Mouse (Mus musculus) ovary, adult 18-20 months (tissue): Measurements from ENCODE around the gene Pof1b.

Experiments used
- DNase-seq: peaks from one replicate; pipeline ENCODE4 v3.0.0; 2022; ENCODE audit warnings: low spot score, mixed read lengths

The Pof1b gene

DNA sequence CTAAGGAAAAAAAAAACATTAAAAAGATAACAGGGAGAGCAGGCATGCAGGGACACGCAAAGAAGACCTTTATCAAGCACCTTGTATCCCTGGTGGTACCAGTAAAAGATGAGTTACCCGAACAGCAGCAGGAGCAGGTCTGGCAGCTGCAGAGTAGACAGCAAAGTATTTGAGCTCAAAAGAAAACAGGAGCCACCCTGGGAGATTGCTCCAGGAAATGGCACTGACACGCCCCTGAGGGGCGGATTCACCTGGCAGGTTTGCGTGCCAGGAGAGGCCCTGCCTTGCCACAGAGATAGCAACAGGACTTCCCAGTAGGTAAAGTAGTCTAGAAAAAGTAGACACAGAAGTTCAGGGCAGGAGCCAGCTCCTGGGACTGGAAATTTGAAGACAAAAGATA, at the start of gene Pof1b:
Gene Pof1b (minus strand): TSS at position 144 of the 400 bp plus-strand sequence.
- DNase-seq = no peak

DNA sequence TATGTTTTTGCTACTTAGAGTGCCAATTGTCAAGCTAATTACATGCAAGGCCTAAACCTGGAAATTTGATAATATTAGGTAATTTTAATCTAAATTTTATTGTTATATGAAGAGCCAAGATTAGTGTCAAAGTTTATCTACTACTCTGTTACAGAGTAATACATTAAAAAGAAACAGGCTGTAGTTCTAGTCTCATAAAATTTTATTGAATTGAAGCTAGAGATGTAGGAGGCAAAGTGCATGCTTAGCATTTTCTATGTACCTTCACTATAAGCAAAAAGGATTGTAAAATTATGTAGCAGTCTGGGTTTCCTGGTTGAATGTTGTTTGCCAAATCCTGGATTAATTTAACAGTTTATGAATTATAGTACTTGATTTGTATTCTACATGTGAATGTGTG, 18.1 kb upstream of the Pof1b start:
- no peak for DNase-seq

DNA sequence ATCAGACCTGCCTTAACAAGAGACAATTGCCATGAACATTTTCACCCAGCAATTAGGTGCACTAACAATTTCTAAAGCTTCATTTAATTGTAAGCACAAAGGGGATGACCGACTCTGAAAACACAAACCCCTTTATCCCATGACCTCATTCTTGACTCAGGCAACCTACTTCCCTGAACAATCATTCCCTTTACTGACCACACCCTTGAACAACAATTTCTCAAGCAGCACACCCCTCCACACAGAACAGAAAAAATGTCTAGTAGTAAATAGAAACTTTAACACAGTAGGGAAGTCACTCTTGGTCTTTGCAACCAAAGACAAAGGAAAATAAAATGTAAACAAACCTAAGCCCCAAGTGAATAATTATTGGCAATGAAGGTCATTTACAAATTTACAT, 4.1 kb downstream of the Pof1b start:
- no peak for DNase-seq

DNA sequence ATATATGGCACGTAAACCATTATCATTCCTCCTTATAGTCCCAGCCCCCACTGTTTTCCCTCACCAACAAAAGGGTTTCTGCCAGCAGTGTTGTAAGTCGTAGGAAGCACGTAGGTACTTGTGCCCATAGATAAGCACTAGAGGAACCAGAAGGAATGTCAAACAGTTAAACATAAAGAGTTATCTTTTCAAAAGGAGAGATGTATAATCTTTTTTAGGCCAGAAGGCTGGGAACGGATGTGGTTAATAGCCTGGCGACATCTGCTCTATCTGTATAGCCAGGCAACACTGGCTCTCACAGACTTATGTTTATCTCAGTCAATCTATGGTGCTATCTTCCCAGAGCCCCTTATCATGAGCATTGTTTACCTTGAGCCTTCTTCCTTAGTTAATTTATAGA, 17.8 kb downstream of the Pof1b start:
- DNase-seq = no peak

DNA sequence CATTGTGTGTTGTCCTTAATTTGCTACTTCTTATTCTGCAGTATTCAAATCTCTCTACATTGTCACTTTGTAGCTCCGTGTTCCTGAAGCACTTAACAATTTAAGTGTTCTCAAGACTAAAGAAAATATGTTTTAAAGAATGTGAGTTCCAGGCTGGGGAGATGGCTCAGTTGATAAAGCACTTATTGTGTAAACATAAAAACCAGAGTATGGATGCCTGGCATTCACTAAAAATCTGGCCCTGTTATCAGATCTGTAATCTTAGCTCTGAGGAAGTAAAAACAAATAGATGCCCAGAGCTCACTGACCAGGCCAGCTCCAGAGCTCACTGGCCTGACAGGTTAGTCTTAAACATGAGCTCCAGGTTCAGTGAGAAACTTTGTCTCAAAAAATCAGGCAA, 22.9 kb downstream of the Pof1b start:
- no peak for DNase-seq

DNA sequence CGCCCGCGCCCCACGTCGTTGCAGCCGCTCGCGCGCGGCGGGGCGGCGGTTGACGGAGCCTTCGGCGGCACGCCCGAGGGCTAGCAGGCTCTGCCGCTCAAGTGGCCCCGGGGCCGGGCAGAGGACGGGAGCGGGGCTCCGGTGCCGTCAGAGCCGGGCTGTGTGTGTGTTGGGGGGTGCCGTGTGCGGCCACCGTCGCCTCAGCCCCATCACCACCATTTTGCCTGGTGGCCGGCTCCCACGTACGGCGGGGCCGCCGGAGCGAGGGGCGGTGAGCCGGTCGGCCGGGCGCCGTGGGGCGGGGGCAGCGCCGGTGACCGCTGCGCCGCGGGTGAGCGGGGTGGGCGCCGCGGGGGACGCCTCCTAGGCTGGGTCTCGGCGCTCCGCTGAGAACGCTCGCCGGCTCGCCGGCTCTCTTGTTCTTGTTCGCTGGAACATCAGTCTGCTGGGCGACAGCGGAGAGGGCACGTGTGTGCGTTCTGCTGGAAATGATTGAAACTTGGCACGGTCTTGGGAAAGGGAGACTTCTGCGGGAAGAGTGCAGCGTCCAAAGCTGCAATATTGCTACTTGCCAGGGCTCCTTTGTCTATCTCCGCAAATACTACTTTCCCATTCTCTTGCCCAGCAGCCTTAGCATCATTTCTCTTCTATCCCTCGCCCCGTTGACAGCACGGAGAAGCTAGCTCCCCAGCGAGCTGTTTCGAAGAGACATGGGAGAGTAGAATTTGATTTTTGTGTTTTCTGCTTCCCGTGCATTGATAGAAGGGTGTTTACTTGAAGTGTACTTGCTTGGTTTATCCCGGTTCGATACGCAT, 96.9 kb downstream of the Pof1b start:
- no peak for DNase-seq

DNA sequence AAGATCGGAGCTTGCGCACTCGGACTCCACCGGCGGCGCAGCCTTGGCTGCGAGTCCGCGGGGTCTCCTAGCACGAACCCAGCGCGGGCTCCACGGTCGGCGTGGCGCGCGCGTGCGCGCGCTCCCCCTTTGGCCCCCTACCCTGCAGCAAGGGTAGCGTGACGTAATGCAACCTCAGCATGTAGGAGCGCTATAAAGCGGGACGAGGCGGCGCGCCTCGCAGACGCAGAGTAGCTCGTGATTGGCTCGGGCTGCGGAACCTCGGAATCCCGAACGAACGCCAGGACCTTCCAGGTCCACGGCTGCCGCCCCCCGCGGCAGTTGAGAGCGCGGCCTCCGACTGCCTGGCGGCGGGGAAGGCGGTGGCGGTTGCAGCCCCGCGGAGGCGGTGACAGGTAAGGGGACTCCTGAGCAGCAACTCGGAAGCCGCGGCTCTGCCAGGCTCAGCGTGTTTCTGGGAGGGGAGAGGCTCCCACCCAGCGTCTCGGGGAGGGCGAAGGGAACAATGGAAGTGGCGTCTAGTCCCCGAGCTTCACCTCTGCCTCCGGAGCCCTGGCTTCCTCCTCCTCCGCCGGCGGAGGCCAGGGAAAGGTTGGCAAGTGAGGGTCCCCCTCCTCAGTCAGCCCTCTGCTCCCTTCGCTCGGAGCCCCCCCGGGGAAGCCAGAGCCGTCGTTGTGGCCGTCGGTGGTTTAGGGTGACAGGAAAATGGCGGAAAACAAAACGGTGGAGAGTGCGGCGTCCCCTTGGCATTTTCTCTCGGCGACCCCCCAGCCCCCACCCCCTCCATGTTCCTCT, 97.7 kb downstream of the Pof1b start, which contains the start of gene Zfp711:
Gene Zfp711 (plus strand): TSS at position 16 of the 795 bp plus-strand sequence.
- peak; percentile 47 for DNase-seq
